Mouse (Mus musculus): Measurements from ENCODE around the gene Lrrc19. TPM values are rescaled to one million over a fixed set of nuclear protein-coding genes. Genes with fewer than 3 reads are reported as not detected.
A peak's percentile ranks its signal among the peaks of the same experiment; 100 is the strongest.

Lrrc19 gene
- polyA plus RNA-seq, 1 experiment from 2014 or later, result 14.0 TPM

GRCm38 (mm10) chr4:94602496-94603030 is 47.4 kb downstream of the Lrrc19 start:
- 0% methylated on average over 33 of the region's 33 CpGs for WGBS
- no peak for TF ChIP-seq CTCF (IDR thresholded peaks at IDR 0.05; ENCODE audit: low read depth)

GRCm38 (mm10) chr4:94601395-94601794 is 48.5 kb downstream of the Lrrc19 start:
- Histone ChIP-seq H3K4me3 (replicated peaks; ENCODE audit: low read depth, low read length) (no peak overlapping the region), H3K4me2 (ENCODE audit: low read length) (peak overlapping the region; percentile 68), H3K9me3 (replicated peaks; ENCODE audit: low read length) (no peaks in the 10 kb centered on the region), H3K27me3 (ENCODE audit: insufficient read depth, low read length) (no peaks in the 10 kb centered on the region), H3K4me1 (replicated peaks; ENCODE audit: insufficient read depth, low read length) (peaks cover 6% of the 10 kb centered on the region; the same call in 1 of the 2 replicates), H3K36me3 (ENCODE audit: insufficient read depth, low read length) (no peaks in the 10 kb centered on the region), H3K27ac (no peak overlapping the region), H3K9ac (ENCODE audit: low read depth, low read length) (no peak overlapping the region)
- 76% methylated on average over 4 of the region's 4 CpGs for WGBS
- no peak for DNase-seq (ENCODE audit: low spot score)
- TF ChIP-seq CTCF (IDR thresholded peaks at IDR 0.05; ENCODE audit: low read depth), result peak; percentile 57
- no peak for ATAC-seq (replicated peaks; ENCODE audit: low FRiP score, low read depth)

More at GRCm38 (mm10) chr4:94602496-94603030, 47.4 kb downstream of the Lrrc19 start:
- H3K4me3 ChIP-seq (replicated peaks; ENCODE audit: low read depth, low read length), result peak overlapping the region; percentile 97
- ATAC-seq (replicated peaks; ENCODE audit: low FRiP score, low read depth), result peak; percentile 75; the same call in 1 of the 2 replicates
- no peaks in the 10 kb centered on the region for H3K36me3 ChIP-seq (ENCODE audit: insufficient read depth, low read length)
- no peaks in the 10 kb centered on the region for H3K9me3 ChIP-seq (replicated peaks; ENCODE audit: low read length)
- H3K4me1 ChIP-seq (replicated peaks; ENCODE audit: insufficient read depth, low read length), result peaks cover 6% of the 10 kb centered on the region; the same call in 1 of the 2 replicates
- peak; percentile 66 for DNase-seq (ENCODE audit: low spot score)
- H3K4me2 ChIP-seq (ENCODE audit: low read length), result peak overlapping the region; percentile 68
- no peaks in the 10 kb centered on the region for H3K27me3 ChIP-seq (ENCODE audit: insufficient read depth, low read length)
- H3K9ac ChIP-seq (ENCODE audit: low read depth, low read length), result peak overlapping the region; percentile 91
- peak overlapping the region; percentile 96 for H3K27ac ChIP-seq

- DNase-seq (ENCODE audit: low spot score), result no peak
- Histone ChIP-seq H3K27me3 (ENCODE audit: insufficient read depth, low read length) (no peaks in the 10 kb centered on the region), H3K4me3 (replicated peaks; ENCODE audit: low read depth, low read length) (no peak overlapping the region), H3K4me2 (ENCODE audit: low read length) (no peak overlapping the region), H3K9ac (ENCODE audit: low read depth, low read length) (no peak overlapping the region), H3K36me3 (ENCODE audit: insufficient read depth, low read length) (no peaks in the 10 kb centered on the region), H3K4me1 (replicated peaks; ENCODE audit: insufficient read depth, low read length) (no peaks in the 10 kb centered on the region), H3K9me3 (replicated peaks; ENCODE audit: low read length) (no peaks in the 10 kb centered on the region), H3K27ac (no peak overlapping the region)
- ATAC-seq (replicated peaks; ENCODE audit: low FRiP score, low read depth), result no peak
- no peak for TF ChIP-seq CTCF (IDR thresholded peaks at IDR 0.05; ENCODE audit: low read depth)
Measured at GRCm38 (mm10) chr4:94592709-94593108, 57.2 kb downstream of the Lrrc19 start.

GRCm38 (mm10) chr4:94591765-94592381 is 58.1 kb downstream of the Lrrc19 start:
- H3K27me3 ChIP-seq (ENCODE audit: insufficient read depth, low read length), result no peaks in the 10 kb centered on the region
- no peak overlapping the region for H3K4me2 ChIP-seq (ENCODE audit: low read length)
- no peak for TF ChIP-seq CTCF (IDR thresholded peaks at IDR 0.05; ENCODE audit: low read depth)
- 69% methylated on average over 4 of the region's 4 CpGs for WGBS
- no peak overlapping the region for H3K4me3 ChIP-seq (replicated peaks; ENCODE audit: low read depth, low read length)
- H3K4me1 ChIP-seq (replicated peaks; ENCODE audit: insufficient read depth, low read length), result no peaks in the 10 kb centered on the region
- ATAC-seq (replicated peaks; ENCODE audit: low FRiP score, low read depth), result no peak
- H3K36me3 ChIP-seq (ENCODE audit: insufficient read depth, low read length), result no peaks in the 10 kb centered on the region
- no peaks in the 10 kb centered on the region for H3K9me3 ChIP-seq (replicated peaks; ENCODE audit: low read length)
- H3K27ac ChIP-seq, result no peak overlapping the region
- DNase-seq (ENCODE audit: low spot score), result no peak
- H3K9ac ChIP-seq (ENCODE audit: low read depth, low read length), result no peak overlapping the region

MicroRNA genes within 50 kb of the gene (microRNA counts, 519-probe panel; counts per million panel counts)
- microRNA mmu-miR-872, result 5,250 counts per million, percentile 85 among the panel's probes with 10 or more counts

Small RNA genes lying within 50 kb of the gene (microRNA-seq; reads per million reads assigned to microRNA genes)
- gene Mir872, result 2,692 reads per million, percentile 86 among the genes with 10 or more reads in this experiment

Other genes with a start within 250 kb of the Lrrc19 start
- gene Gm10306, start 93.6 kb downstream of the Lrrc19 start, polyA plus RNA-seq (2015; fragmentation: Nextera tagmentation; extraction: Ambion mirVana), result 0.74 TPM in 1 of 2 replicates, not detected in the other
- gene Caap1, start 93.3 kb downstream of the Lrrc19 start, polyA plus RNA-seq (2015; fragmentation: Nextera tagmentation; extraction: Ambion mirVana), result 18.2 and 18.4 TPM in 2 replicates
- 60.9 and 65.5 TPM in 2 replicates for gene Plaa, start 46.9 kb downstream of the Lrrc19 start, polyA plus RNA-seq (2015; fragmentation: Nextera tagmentation; extraction: Ambion mirVana)
- gene Ift74, start 35.7 kb downstream of the Lrrc19 start, polyA plus RNA-seq (2015; fragmentation: Nextera tagmentation; extraction: Ambion mirVana), result 48.1 and 50.8 TPM in 2 replicates
- 26.8 and 27.7 TPM in 2 replicates for gene Tek, start 89.1 kb upstream of the Lrrc19 start, polyA plus RNA-seq (2015; fragmentation: Nextera tagmentation; extraction: Ambion mirVana)

Data from kidney, postnatal 0 days (tissue).